In the genomic region with DNA sequence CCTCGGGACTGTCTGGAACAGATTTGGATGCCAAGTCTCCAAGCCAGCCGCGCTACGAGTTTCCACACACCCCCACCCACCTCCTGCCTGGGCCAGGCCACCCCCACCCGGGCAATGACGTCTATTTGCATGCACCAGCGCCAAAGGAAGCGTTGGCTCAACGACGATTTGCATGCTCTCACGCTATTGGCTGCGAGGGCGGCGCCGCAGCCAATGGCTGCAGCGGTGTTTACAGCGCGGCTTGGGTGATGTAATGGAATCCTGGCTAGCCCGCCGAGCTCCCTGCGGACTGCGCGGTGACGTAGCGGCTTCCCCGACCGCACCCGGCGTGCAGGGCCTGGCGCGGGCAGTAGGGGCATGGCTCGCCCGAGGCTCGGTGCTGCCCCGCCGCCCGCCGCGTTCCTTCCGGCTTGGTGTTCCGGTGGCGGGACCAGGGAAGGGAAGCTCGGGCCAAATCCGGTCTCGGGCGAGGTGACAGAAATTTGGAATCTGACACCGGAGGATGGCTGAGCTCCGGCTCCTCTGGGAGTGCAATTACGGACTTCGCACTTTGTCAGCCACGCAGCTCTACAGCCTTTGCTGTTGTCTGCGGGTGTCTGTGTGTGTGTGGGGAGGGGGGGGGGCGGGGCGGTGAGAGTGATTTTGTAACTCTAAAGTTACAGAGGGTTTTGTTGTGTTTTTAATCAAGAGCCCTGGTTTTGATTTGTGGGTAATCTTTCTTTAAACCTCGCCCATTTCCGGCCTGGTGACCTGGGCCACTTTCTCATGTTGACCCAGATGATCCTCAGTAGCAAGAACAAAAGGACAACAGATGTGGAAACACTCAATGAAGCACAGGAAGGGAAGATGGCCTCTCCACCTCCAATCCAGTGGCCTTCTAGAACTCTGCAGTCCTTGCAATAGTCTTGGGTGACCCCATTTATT, we compare ENCODE assay signal across 7 mouse cellular contexts. TPM values are rescaled to one million over a fixed set of nuclear protein-coding genes. Genes with fewer than 3 reads are reported as not detected.
DNase-seq lines count a peak whose midpoint lies in the region; ATAC-seq lines count a peak whose summit lies in the region.

No protein-coding gene starts in this region.

- peak overlapping the region; percentile 31 for H3K9ac ChIP-seq in intestine, embryonic 15.5 days

- H3K9me3 ChIP-seq in intestine, embryonic 15.5 days = no peaks in the 10 kb centered on the region
- H3K9me3 ChIP-seq in midbrain, embryonic 10.5 days (replicated peaks) = no peaks in the 10 kb centered on the region

- peak overlapping the region; percentile 37 for H3K4me3 ChIP-seq in intestine, embryonic 15.5 days (replicated peaks)
- peak overlapping the region; percentile 55 for H3K4me3 ChIP-seq in midbrain, embryonic 10.5 days

- peak; percentile 98 for DNase-seq in adrenal gland, adult 2 months
- peak; percentile 95 for DNase-seq in embryo, embryonic 11.5 days (ENCODE audit: low read depth, low spot score)
- DNase-seq in gastrocnemius, postnatal 36 days = peak; percentile 91 to 96
- peak; percentile 96 to 99 for DNase-seq in left cerebral cortex, postnatal 25 days (ENCODE audit: low spot score in 2 of 2)
- peak; percentile 96 for DNase-seq in midbrain, embryonic 10.5 days (ENCODE audit: low spot score)
- DNase-seq in right cerebral cortex, postnatal 4 days = peak; percentile 89

- no peaks in the 10 kb centered on the region for H3K27me3 ChIP-seq in intestine, embryonic 15.5 days (replicated peaks)
- H3K27me3 ChIP-seq in midbrain, embryonic 10.5 days (ENCODE audit: low read depth, poor library complexity, severe bottlenecking) = peaks cover 7% of the 10 kb centered on the region

- intact Hi-C loops in gastrocnemius, postnatal 36 days (cut with DNase I) = no loop called here
- intact Hi-C loops in left cerebral cortex, postnatal 25 days (cut with DNase I) = loop anchor here (1.0 kb wide), 1 partner anchor 20 kb away; no protein-coding TSS in a partner anchor

- H3K4me2 ChIP-seq in intestine, embryonic 15.5 days (replicated peaks) = peak overlapping the region; percentile 62

- ATAC-seq in intestine, embryonic 15.5 days = peak; percentile 98

- H3K27ac ChIP-seq in intestine, embryonic 15.5 days = peak overlapping the region; percentile 77
- H3K27ac ChIP-seq in midbrain, embryonic 10.5 days (replicated peaks) = peak overlapping the region; percentile 91

- peaks cover 26% of the 10 kb centered on the region for H3K4me1 ChIP-seq in intestine, embryonic 15.5 days (replicated peaks)
- peaks cover 28% of the 10 kb centered on the region for H3K4me1 ChIP-seq in midbrain, embryonic 10.5 days

- H3K36me3 ChIP-seq in intestine, embryonic 15.5 days = no peaks in the 10 kb centered on the region
- H3K36me3 ChIP-seq in midbrain, embryonic 10.5 days = no peaks in the 10 kb centered on the region

- WGBS in intestine, embryonic 15.5 days = 2% methylated on average over 56 of the region's 56 CpGs
- WGBS in midbrain, embryonic 10.5 days = 3% methylated on average over 56 of the region's 56 CpGs

RNA-seq across cellular contexts. Expression of a gene that starts 7.6 kb away (rescaled TPM):
- 100 to 1,000 TPM; 560 to 565 TPM for total RNA-seq in adrenal gland, adult 2 months (2021)
- polyA plus RNA-seq in adrenal gland, adult 2 months (2012; rRNA removed) = 162 and 415 TPM in 2 replicates
- total RNA-seq in gastrocnemius, postnatal 36 days (2021) = 100 to 1,000 TPM; 152 to 202 TPM
- 7.9 and 8.9 TPM in 2 replicates for polyA plus RNA-seq in intestine, embryonic 15.5 days (2015; fragmentation: Nextera tagmentation; extraction: Ambion mirVana)
- total RNA-seq in left cerebral cortex, postnatal 25 days (2021) = 100 to 1,000 TPM; 111 to 133 TPM
- polyA plus RNA-seq in midbrain, embryonic 10.5 days (2016; fragmentation: Nextera tagmentation; extraction: Ambion mirVana) = 2.8 and 2.9 TPM in 2 replicates

RNA-seq across cellular contexts. Expression of a gene that starts 22.5 kb away (rescaled TPM):
- 10 to 100 TPM; 16.4 to 21.0 TPM for total RNA-seq in adrenal gland, adult 2 months (2021)
- polyA plus RNA-seq in adrenal gland, adult 2 months (2012; rRNA removed) = 53.0 and 60.3 TPM in 2 replicates
- 1 to 10 TPM; 5.7 to 6.3 TPM for total RNA-seq in gastrocnemius, postnatal 36 days (2021)
- polyA plus RNA-seq in intestine, embryonic 15.5 days (2015; fragmentation: Nextera tagmentation; extraction: Ambion mirVana) = 3.9 and 4.8 TPM in 2 replicates
- total RNA-seq in left cerebral cortex, postnatal 25 days (2021) = 10 to 100 TPM; 84.2 to 95.8 TPM
- 3.2 and 4.2 TPM in 2 replicates for polyA plus RNA-seq in midbrain, embryonic 10.5 days (2016; fragmentation: Nextera tagmentation; extraction: Ambion mirVana)

RNA-seq across cellular contexts. Expression of a gene that starts 37.6 kb away (rescaled TPM):
- total RNA-seq in adrenal gland, adult 2 months (2021) = 10 to 100 TPM; 38.6 to 58.8 TPM
- polyA plus RNA-seq in adrenal gland, adult 2 months (2012; rRNA removed) = 31.9 and 35.4 TPM in 2 replicates
- total RNA-seq in gastrocnemius, postnatal 36 days (2021) = 10 to 100 TPM; 30.6 to 32.6 TPM
- 61.1 and 62.0 TPM in 2 replicates for polyA plus RNA-seq in intestine, embryonic 15.5 days (2015; fragmentation: Nextera tagmentation; extraction: Ambion mirVana)
- 10 to 100 TPM; 40.3 to 43.6 TPM for total RNA-seq in left cerebral cortex, postnatal 25 days (2021)
- polyA plus RNA-seq in midbrain, embryonic 10.5 days (2016; fragmentation: Nextera tagmentation; extraction: Ambion mirVana) = 80.8 TPM in 2 replicates

RNA-seq across cellular contexts. Expression of a gene that starts 46.5 kb away (rescaled TPM):
- total RNA-seq in adrenal gland, adult 2 months (2021) = under 1 TPM; 0.40 to 0.52 TPM
- polyA plus RNA-seq in adrenal gland, adult 2 months (2012; rRNA removed) = 1.4 and 2.0 TPM in 2 replicates
- under 1 TPM; 0.23 to 0.44 TPM for total RNA-seq in gastrocnemius, postnatal 36 days (2021)
- 4.1 TPM in 2 replicates for polyA plus RNA-seq in intestine, embryonic 15.5 days (2015; fragmentation: Nextera tagmentation; extraction: Ambion mirVana)
- not detected for total RNA-seq in left cerebral cortex, postnatal 25 days (2021)
- 0.06 and 0.22 TPM in 2 replicates for polyA plus RNA-seq in midbrain, embryonic 10.5 days (2016; fragmentation: Nextera tagmentation; extraction: Ambion mirVana)

Comparison
In these comparisons a context has a peak if more than half of its experiments do, and no peak if none do; other contexts are left out.
1. Peak in every context shown above with its lines: DNase-seq, ATAC-seq, H3K4me3 ChIP-seq and H3K27ac ChIP-seq.